Mouse (Mus musculus) spleen, adult 2 months (tissue): ENCODE measurements at regions not wholly inside any gene's neighbourhood (a gene's known extent, or its start where the extent isn't known, plus 50 kb on each side); places are given as distances from the start of the nearest gene placed in this dataset.
"Not testable (repeated sequence)": the region's sequence is repeated elsewhere in the genome, so short reads cannot be mapped to it uniquely, and the experiment has no call there.

Experiments used
- CTCF ChIP-seq: fragments of 200-500 bp; IDR thresholded peaks from 2 replicates; pipeline ENCODE4 v1.5.1; 2011; ENCODE audit warnings: mild to moderate bottlenecking, inconsistent platforms; ENCODE audit not compliant: insufficient read depth, insufficient read length, insufficient replicate concordance; ENCODE audit errors: extremely low read depth
- POLR2A ChIP-seq: fragments of 200-500 bp; IDR thresholded peaks from 2 replicates; pipeline ENCODE4 v1.6.1; 2011; ENCODE audit warnings: low read depth, low read length, inconsistent platforms

- TF ChIP-seq CTCF, POLR2A: not testable (repeated sequence)
Measured at GRCm38 (mm10) chr5:109844236-109844635, 79.0 kb upstream of the Gm15446 start.
